Mouse (Mus musculus) gastrocnemius, postnatal 36 days (tissue): ENCODE results near the gene Rasgrp1. TPM values are rescaled to one million over a fixed set of nuclear protein-coding genes. Genes with fewer than 3 reads are reported as not detected.

Experiments used
- DNase-seq, 2 experiments: peaks; one replicate each; pipeline ENCODE4 v3.0.0; 2022
- intact Hi-C: fragments of 180-260 bp; cut with DNase I; formaldehyde crosslinking; loops from one replicate; pipeline ENCODE4 v1.15.1; 2025
- total RNA-seq, 2 experiments: library from RNA; stranded (reverse); gene quantifications; 2 replicates each; pipeline ENCODE4 v1.2.3; 2021

Rasgrp1 gene
- total RNA-seq, 2 experiments from 2014 or later: 1.2 TPM; not detected in 1

GRCm38 (mm10) chr2:117336946-117337665, 5.7 kb downstream of the Rasgrp1 start:
- no peak for DNase-seq
- intact Hi-C loops: no loop called here

DNA sequence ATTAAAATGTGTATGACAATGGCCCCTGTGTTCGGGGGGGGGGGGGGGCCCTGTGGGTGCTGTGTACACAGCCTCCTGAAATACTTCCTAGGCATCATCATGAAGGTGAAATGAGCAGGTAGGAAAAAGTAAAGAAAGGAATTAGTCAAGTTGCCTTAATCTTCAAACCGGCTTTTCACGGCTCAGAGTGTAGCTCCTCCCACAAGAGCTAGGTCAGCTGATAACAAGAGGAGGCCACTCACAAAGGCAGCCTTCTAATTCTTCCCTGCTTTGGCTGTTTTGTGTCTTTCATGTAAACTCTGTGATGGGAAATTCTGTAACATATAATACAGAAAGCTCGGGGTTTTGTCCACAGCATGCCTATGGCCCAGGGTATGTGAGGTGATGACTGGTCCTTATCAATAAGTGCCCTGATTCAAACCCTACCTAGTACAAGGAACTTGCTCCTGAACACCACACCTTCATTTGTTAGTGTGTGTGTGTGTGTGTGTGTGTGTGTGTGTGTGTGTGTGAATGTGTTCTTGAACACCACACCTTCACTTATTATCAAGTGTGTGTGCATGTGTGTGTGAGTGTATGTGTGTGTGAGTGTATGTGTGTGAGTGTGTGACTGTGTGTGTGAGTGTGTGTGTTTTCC, 7.1 kb downstream of the Rasgrp1 start:
- no peak for DNase-seq
- intact Hi-C loops: no loop called here

GRCm38 (mm10) chr2:117331634-117332033, 11.2 kb downstream of the Rasgrp1 start:
- intact Hi-C loops: no loop called here
- DNase-seq: no peak

DNA sequence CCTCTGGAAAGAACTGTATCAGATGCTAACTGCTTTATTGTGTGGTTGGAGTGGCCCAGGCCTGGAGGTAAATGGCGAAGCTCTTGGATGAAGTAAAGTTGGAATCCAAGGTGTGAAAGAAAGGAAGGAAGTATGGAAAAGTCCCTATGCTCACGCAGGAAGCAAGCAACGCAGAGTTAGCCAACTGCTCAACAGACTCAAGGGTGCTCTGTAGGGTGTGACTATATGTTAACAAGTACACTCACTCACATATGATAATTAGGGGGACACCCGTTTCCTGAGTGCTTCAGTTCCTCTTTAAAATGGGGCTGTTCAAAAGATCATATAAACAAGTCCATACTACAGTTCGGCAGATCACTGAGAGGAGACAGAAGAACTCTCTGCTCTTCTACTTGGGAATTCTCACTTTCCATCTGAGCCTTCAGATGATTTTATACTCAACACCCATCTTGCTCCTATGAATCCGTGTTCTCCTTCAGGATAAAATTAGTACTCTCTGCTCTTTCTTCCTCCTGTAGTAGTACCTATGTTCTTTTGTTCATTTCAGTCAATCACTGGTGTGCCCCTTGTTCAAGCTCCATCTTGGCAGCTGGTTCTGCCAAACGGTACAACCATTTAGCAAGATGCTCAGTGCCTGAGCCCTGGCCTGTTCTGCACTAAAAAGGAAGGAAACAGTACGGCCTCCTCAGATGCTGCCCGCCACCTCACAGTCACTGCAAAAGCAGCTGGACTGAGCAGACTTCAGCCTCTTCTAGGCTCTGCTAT, 14.1 kb downstream of the Rasgrp1 start:
- DNase-seq: no peak
- intact Hi-C loops: no loop called here

DNA sequence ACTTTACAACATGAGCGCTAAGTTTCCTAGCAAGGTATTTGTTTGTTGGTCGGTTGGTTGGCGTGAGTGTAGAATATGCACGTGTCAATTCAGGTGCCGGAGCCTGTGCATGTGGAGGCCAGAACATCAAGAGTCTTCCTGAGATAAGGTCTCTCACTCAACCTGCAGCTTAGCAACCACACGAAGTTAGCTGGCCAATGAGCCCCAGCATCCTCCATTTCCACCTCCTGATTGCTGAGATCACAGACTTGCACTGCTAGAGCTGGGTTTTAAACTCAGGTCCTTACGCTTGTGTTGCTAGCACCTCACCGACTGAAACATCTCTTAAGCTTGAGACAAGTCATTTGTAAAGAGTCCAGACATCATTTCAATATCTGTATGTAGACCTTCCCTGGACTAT, 20.4 kb downstream of the Rasgrp1 start:
- no peak for DNase-seq
- intact Hi-C loops: no loop called here

DNA sequence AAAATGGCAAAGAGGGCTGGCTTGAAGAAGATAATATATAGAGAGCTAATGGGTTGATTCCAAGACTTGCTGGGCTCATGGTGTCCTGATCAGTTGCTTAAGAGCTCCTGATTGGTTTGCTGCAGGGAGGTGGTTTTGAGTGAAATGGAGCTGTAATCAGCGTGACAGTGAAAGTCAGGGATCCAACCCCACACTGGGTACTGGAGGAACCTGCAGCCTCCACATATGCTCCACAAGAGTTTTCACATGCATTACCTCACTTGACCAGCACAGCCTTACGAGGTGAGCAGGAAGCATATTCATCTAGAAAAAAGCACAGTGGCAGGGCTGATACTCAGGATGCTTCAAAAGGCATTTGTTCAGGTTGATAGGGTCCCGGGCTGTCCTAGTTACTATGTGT, 21.6 kb downstream of the Rasgrp1 start:
- no peak for DNase-seq
- intact Hi-C loops: no loop called here

GRCm38 (mm10) chr2:117318991-117319390, 23.8 kb downstream of the Rasgrp1 start:
- DNase-seq: no peak
- intact Hi-C loops: no loop called here

DNA sequence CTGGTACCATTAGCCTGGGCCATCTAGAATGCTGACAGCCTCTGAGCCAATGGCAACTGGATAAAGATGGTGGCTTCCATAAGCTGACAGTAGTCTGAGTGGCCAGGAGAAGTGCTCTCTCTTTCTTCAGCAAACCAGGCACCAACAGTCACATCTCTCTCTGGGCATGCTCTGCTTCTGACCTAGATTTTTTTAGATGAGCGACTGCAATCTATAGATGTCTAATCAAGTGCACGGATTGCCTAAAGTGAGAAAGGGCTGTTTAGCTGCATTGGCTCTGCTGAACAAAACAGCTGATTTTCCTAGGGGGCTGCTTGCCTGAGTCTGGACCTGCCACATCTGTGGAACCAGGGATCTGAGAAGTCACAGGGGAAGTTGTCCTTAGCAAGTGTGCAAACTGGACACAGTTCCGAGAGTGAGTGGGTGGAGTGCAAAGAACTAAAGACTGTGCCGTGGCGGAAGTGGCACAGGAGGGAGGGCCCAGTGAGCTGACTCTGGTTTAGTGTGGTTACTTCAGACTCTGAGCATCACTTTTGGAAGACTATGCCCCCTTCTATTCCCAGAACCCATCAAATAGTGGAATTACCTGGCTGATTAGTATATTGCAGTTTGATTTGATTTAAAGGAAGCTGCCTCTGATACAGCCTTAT, 29.1 kb downstream of the Rasgrp1 start:
- intact Hi-C loops: no loop called here
- no peak for DNase-seq

DNA sequence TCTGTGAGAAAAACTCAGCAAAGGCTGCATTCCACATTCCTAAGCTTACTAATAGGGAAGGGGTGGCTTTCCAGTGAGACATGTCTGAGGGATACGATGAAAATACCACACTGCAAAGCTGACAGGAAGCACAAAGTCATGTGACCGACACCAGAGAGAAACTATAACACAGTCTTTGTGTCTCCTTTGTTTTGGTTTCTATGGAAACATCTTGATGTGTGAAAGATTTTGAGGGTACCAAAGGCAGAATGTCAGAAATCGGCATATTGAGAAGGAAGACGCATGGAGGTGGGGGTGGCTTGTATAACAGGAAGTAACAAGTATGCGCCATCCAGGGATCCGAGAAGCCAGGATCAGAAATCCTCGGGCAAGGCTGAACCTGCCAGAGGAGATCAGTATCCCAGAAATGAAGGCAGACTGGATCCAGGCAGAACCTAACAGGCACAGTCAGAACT, 30.3 kb downstream of the Rasgrp1 start:
- DNase-seq: no peak
- intact Hi-C loops: no loop called here

DNA sequence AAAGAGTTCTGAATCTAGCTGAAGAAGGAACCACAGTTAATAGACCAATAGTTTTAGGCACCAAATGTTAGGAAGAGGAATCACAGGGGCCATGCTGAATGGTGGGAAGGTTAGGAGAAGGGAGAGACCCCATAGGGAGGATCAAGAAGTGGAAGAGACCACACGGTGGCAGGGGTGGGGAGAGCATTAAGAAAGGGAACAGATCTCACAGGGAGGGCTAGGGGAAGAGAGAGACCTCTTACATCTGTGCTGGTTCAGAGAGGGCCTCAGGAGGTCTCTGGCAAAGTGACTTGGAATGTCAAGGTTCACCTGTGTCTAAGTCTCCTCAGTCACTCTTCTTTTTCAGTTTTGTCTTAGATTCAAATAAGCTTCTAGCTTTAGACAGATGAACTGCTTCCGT, 30.8 kb downstream of the Rasgrp1 start:
- intact Hi-C loops: no loop called here
- no peak for DNase-seq

DNA sequence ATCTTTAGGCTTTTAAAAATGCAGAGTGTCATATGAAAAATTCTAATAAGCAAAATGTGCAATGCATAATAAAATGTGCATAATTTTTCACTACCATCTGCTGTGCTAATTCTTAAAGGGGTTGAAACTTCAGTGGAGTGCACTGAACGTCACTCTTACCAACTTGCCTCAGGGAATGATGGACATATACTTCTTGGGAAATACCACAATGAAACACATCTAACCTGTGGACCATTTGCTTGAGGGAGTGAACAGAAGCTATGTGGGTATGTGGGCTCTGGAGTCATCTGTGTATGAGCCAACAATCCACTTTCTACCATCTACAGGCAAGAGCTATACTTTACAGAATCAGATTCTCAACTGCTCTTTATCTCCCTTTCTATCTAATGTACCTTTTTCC, 31.5 kb downstream of the Rasgrp1 start:
- intact Hi-C loops: no loop called here
- DNase-seq: no peak

GRCm38 (mm10) chr2:117309046-117309445, 33.8 kb downstream of the Rasgrp1 start:
- DNase-seq: no peak
- intact Hi-C loops: no loop called here

- intact Hi-C loops: no loop called here
- DNase-seq: no peak
Measured at GRCm38 (mm10) chr2:117307959-117308358, 34.8 kb downstream of the Rasgrp1 start.

DNA sequence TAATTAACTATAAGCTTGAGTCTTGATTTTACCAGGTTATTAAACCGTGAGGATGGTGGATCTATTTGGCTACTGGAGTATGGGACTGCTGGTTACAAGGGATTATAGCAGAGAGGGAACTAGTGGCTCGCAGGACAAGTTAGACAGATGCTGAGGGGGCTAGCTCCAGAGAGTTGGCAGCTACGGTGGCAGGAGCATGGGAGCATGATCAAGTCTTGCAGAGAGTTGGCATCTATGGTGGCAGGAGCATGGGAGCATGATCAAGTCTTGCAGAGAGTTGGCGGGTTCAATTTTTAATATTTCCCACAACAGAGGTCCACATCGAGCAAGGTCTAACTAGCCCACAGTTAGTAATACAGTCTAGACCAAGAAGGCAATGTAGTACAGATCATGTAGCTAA, 37.9 kb downstream of the Rasgrp1 start:
- intact Hi-C loops: no loop called here

GRCm38 (mm10) chr2:117303391-117304350, 39.1 kb downstream of the Rasgrp1 start:
- DNase-seq: no peak
- intact Hi-C loops: no loop called here

More for the DNA sequence above, 37.9 kb downstream of the Rasgrp1 start:
- DNase-seq: no peak

DNA sequence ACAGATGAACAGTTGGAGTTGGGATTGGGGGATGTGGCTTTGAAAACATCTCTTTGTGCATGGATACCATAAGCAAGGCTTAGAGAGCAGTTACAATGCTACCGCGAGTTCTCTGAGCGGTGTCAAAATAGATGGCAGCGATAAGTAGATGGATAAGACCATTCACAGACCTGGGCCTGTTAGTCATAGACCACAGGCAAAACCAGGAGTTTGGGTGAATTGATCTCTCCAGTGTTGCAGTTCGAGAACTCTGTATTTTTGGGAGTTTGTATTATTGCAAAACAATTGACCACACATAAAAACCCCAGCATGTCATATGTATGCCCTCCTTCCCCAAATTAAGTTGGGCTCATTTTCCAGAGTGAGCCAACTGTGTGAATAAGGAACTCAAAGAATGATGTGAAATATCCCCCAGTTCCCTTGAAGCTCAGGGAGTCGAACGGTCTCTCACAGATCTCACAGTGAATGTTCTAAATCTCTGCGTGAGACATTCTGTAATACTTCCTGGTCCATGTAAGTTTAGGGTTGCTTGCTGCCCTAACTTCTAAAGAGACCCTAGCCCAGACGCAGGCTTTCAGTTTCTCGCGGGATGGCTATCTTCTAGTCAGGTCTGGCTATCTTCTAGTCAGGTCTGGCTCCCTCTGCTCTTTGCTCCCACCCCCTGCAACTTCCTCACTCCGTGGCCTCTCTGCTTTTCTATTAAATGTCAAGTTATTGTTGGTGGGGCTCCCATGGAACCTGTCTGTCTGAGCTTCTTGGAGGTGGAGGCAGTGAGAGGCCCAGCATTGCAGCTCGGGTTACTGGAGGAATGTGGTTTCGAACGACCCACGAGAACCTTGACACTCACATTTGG, 43.0 kb downstream of the Rasgrp1 start:
- DNase-seq: no peak
- intact Hi-C loops: no loop called here

DNA sequence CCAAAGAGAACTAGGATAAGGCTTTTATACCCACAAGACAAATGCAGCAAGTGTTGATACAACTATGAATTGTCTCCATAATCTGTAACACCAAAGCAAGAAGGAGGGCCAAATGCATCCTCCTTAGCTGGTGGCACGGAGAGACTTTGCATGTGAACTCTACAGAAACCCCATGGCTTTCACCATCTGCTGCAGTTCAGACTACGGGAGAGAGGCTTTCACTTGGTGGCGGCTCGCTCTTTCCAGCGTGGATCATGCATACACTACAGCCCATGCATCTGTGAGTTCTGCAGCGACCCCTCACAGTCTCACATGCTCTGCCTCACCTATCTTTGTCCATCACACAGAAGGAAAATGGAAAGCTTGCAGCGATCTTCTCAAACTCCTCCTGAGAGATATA, 54.5 kb downstream of the Rasgrp1 start:
- intact Hi-C loops: no loop called here
- no peak for DNase-seq

- intact Hi-C loops: loop anchor here (5.0 kb wide), 1 partner anchor 178 kb away; no protein-coding TSS in a partner anchor
Measured at GRCm38 (mm10) chr2:117263786-117264408, 78.9 kb downstream of the Rasgrp1 start.

More at GRCm38 (mm10) chr2:117263786-117264408, 78.9 kb downstream of the Rasgrp1 start:
- peak; percentile 26 to 31 for DNase-seq
